Mouse (Mus musculus) retina, embryonic 14.5 days (tissue): ENCODE measurements around the gene Pdhb.

Source experiments
- DNase-seq: peaks from one replicate; pipeline ENCODE4 v3.0.0-alpha.2; 2015; ENCODE audit warnings: low spot score

The Pdhb gene

GRCm38 (mm10) chr14:8190556-8190955 lies 17.7 kb upstream of the Pdhb start:
- no peak for DNase-seq

DNA sequence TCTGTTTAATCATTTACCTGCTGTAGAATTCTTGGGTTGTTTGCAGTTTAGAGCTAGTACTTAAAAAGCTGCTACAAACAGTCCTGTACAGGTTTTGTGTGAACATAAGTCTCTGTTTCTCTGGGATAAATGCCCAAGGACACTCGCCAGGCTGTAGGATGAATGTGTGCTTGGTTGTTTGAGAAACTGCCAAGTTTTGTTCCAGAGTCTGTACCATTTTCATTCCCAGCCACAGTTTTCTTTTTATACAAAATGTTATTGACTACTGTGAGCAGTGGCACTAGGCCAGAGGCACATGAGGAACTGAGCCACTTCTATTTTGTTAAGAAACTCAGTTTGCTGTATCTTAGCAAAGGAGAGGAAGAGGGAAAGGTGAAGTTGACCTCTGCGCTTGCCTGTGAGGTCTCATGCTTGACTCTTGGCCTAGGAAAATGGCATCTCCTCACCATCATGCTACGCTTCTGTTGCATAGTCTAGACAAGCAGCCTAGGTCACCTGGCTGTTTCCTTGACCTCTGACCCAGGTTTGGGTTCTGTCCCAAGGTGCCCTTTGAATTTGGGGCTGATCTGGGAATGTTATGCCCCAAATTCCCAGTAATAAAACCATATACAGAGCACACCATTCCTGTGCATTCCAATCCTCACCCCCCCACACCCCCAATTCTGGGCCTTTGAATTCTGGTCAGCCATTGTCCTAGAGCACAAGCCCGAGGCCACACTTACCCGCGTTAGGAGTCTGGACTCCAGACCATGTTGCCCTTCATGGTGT lies 13.6 kb upstream of the Pdhb start:
- no peak for DNase-seq

DNA sequence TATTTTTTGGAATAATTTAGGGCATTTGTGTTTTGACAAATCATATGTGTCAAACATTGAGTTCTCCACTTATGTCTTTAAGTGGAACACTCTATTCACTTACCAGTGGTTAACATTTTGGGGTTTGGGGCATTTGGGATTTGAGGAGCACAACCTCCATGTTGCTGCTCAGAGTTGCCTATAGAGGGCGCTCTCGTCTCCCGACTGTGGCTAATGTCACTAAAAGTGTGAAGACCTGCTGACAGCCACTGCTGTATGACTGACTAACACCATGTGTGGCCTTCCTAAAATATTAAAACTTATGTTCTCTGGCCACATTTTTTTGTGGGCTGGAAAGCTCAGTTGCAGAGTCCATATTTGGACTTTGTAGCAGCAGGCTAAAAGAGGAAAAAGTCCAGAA lies 10.5 kb upstream of the Pdhb start:
- no peak for DNase-seq

DNA sequence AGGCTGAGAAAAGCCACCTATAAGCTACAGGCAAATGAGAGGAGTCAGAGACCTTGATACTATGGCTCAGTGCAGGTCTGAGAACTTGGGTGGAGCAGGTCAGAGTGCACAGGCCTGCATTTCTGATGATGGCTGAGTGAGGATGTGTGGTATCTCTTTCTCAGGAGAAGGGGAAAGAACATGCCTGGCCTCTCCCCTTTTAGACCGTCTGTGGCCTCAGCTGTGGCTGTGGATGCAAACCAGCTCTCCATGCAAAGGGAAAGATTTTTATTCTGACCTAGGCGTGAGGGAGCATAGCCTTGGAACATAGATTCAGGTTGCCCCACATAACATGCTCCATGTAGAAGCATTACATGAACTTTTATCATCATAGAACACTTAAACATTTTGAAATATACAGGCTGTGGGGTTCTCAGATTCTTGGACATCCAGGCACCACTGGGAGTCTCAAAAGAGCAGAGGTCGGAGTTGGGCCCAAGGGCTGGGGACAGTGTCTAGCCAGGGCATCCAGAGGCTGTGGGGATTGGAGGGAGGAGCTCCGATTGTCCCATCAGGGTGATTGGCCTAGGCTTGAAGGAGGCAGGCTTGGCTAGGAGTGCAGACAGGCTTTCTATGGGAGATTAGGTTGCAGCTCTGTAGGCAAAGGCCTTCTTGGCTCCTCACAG lies 7.7 kb upstream of the Pdhb start:
- no peak for DNase-seq

- peak; percentile 49 for DNase-seq
Measured at GRCm38 (mm10) chr14:8176251-8176650, 3.4 kb upstream of the Pdhb start.

DNA sequence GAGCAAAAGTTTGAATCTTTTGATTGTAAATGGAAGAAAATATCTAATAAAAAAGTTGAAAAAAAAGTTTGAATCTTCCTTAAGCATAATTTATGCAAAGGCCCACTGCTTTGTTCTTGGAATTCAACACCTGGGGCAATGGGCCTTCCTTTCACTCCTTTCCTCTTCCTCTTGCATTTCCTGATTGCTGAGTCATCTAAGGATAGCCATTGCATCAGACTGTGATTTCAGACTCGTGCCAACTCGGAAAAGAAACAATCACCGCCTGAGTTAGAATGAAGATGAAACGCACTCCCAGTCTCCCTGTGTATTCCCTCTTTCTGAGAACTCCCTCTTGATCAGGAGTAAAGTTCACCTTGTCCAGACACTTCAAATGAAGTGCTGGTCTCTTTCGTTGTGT lies 1.8 kb upstream of the Pdhb start:
- no peak for DNase-seq

- peak; percentile 54 for DNase-seq
Measured at GRCm38 (mm10) chr14:8173542-8174250, 871 bp upstream of the Pdhb start.

DNA sequence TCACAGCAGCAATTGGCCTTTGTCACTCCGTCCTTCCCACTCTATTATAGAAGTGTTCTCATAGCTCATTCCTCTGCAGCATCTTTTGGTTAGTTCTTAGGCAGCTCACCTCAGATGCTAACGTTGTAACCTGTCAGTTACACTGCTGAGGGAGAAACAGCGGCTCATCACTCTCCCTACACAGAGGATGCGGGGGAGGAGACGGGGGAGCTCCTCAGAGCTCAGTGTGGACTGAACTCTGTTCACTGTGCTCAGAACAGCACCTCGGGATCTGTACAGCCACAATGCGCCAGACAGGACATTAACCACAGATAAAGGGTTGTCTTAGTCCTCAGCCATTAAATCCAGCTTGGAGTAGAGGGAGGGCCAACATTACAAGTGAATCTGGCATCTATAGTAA lies 8.4 kb downstream of the Pdhb start:
- no peak for DNase-seq

- no peak for DNase-seq
Measured at GRCm38 (mm10) chr14:8161777-8162176, 11.0 kb downstream of the Pdhb start.

DNA sequence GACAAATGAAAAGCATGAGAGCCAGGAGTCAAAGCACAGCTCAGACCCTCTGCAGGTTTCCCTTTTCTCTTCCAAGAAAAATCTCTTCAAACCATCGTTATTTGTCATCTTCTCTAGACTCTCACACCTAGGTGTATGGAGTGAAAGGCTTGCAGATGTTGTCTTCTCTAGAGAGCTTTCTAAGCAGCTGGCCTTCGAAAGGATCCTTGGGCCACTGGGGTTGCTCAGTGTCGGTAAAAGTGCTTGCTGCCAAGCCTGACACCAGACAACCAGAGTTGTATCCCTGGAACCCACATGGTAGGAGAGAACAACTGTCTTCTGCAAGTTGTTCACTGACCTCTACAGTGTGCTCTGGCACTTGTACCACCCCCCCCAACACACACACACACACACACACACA lies 13.7 kb downstream of the Pdhb start:
- no peak for DNase-seq

DNA sequence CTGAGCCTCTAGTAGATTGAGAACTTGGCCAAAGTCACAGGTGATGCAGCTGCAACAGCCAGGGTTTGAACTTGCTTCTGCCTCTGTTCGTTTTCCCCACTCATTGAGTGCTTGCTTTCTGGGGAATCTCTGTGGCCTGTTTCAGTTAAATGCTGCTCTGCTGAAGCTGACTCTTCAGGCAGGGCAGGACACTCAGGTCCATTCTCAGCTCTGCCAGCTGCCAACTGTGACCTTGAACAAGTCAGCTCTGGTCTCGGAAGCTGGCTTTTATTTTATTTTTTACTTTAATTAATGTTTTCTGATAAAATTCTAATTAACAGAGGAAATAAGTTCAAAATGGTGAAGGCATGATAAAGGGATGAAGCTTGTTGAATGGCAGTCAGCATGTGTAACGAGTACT lies 14.1 kb downstream of the Pdhb start:
- DNase-seq: no peak

- peak; percentile 28 for DNase-seq
Measured at GRCm38 (mm10) chr14:8156947-8157346, 15.9 kb downstream of the Pdhb start.

DNA sequence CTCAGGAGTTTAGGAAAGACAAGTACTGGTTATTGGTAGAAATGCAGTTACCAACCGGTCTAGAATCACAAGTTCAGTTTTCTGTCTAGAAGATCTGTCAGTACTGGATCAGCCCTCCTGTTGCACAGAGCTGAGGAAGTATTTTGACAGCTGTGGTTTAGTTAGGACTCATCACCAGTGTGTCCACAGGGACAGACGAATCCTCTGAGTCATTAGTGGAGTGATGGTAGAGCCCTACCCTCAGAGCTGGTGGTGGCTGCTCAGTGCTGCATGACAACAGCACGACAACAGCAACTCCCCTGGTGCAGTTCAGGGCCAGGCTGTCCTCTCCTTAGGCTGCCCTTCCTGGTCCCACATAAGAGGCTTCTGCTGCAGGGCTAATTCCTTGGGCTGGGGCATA lies 18.8 kb downstream of the Pdhb start:
- no peak for DNase-seq

GRCm38 (mm10) chr14:8151757-8152156 lies 21.1 kb downstream of the Pdhb start:
- DNase-seq: no peak

- no peak for DNase-seq
Measured at GRCm38 (mm10) chr14:8148842-8149241, 24.0 kb downstream of the Pdhb start.

- DNase-seq: no peak
Measured at GRCm38 (mm10) chr14:8146611-8147223, 26.1 kb downstream of the Pdhb start.

- no peak for DNase-seq
Measured at GRCm38 (mm10) chr14:8145594-8146558, 26.9 kb downstream of the Pdhb start.

DNA sequence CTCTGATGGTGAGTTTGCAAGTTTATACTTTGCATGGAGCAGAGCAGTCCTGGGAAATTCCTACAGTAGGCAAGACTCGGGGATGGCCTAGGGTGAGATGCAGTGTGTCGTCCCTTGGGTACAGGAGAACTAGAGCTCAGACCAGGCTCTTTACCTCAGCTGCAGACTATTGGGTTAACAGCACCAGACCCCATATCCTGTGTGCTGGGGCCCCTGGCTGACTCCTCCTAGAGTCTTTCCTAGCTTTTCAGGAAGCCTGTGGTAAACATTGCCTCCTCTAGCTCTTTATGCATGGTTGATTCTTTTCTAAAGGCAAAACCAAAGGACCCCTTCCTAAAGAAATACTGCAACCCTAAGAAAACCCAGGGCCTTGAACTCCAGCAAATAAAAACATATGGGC lies 31.7 kb downstream of the Pdhb start:
- no peak for DNase-seq

GRCm38 (mm10) chr14:8139724-8140710 lies 32.8 kb downstream of the Pdhb start:
- no peak for DNase-seq

GRCm38 (mm10) chr14:8135130-8135529 lies 37.7 kb downstream of the Pdhb start:
- no peak for DNase-seq
